Mouse (Mus musculus) heart, adult 2 months (tissue): ENCODE data around the gene Rnh1.

Experiments used
- CTCF ChIP-seq: fragments of 200-600 bp; IDR thresholded peaks from 2 replicates; pipeline ENCODE4 v1.8.1; 2022; ENCODE audit warnings: antibody characterized with exemption, mild to moderate bottlenecking, moderate library complexity
- EP300 ChIP-seq: fragments of 200-500 bp; IDR thresholded peaks from 2 replicates; pipeline ENCODE4 v1.6.1; 2011; ENCODE audit warnings: low read depth, low read length, control low read depth; ENCODE audit not compliant: insufficient read depth
- POLR2A ChIP-seq: fragments of 200-500 bp; IDR thresholded peaks from 2 replicates; pipeline ENCODE4 v1.6.1; 2011; ENCODE audit warnings: mild to moderate bottlenecking, low read depth, low read length, control low read depth; ENCODE audit not compliant: insufficient read depth

DNA sequence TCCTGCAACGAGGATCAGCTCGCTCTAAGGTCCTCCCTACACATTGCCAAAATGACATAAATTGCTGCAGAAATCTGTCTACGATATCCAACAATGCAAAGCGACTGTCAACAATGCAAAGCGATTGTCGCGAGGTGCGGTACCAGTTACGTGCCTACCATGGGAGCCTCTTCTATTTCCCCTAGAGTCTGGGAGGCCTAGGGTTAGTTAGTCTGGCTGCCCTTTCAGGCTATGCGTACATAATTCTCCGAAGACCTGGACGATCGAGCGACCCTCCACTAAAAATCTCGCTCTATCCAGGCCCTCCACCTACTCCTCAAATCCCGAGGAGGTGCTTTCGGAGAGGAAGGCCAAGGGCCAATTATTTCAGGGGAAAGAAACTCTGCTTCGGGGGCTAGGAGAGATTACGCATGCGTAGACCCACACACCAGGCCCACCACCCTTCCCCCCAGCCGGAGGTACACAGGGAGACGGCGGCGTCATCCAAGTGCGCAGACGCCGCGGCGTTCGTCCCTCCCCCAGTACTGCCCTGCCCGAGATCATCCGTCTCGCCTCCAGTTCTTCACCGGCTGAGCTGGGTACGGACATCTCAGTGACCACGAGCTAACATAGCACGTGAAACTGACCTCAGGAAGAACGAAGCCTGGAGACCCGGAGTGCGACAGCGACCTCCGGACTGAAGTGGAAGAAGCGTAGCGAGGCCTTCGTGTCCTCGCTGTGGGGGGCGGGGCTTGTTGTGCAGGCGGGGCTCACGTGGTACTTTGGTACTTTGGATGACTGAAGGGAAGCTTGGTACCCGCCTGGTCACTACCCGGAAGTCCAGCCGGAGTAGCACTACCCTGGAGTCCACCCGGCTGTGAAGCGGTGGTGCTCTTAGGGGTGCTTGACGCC is at the start of gene Rnh1:
- peak; percentile 98 for TF ChIP-seq POLR2A
- no peak for TF ChIP-seq CTCF
- TF ChIP-seq EP300 = peak; percentile 68; the same call in 1 of the 2 replicates
